Mouse (Mus musculus) kidney, adult 2 months (tissue): ENCODE measurements at regions not wholly inside any gene's neighbourhood (a gene's known extent, or its start where the extent isn't known, plus 50 kb on each side); places are given as distances from the start of the nearest gene placed in this dataset.

ENCODE experiments used
- CTCF ChIP-seq: fragments of 200-500 bp; conservative IDR thresholded peaks from 2 replicates; pipeline ENCODE4 v1.5.1; 2011; ENCODE audit warnings: low read depth, mild to moderate bottlenecking, control low read depth, low read length, moderate library complexity, mixed read lengths; ENCODE audit not compliant: insufficient read depth, insufficient read length
- POLR2A ChIP-seq: fragments of 200-500 bp; IDR thresholded peaks from one replicate; pipeline ENCODE4 v1.6.1; 2011; ENCODE audit warnings: low read depth, low read length, control low read depth

DNA sequence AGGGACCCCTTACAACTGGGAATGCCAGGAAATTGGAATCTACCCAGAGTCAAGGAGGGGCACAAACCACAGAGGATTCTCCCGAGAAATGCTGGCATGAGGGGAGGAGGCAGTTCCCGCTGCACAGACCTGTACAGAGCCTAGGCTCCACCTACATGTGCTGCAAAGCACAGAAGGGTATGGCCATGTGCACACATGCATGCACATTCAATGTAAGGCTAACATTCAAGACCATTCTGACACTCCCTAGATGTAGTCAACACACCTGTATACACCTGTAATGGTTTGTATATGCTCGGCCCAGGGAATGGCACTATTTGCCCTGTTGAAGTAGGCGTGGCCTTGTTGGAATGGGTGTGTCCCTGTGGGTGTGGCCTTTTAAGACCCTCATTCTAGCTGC is 238.0 kb downstream of the Prex1 start:
- TF ChIP-seq CTCF (no peak), POLR2A (no peak)
